Mouse (Mus musculus) forebrain, embryonic 16.5 days (tissue): ENCODE measurements around the gene Irf9. TPM values are rescaled to one million over a fixed set of nuclear protein-coding genes. Genes with fewer than 3 reads are reported as not detected.
A peak's percentile ranks its signal among the peaks of the same experiment; 100 is the strongest.

Source experiments
- ATAC-seq: fragments of 200-750 bp; cut with Nextera tagmentation; 2 replicates; pipeline ENCODE4 v1.8.0; 2017; ENCODE audit warnings: mild to moderate bottlenecking, moderate library complexity
- H3K27ac ChIP-seq: fragments of 300-500 bp; sonication (generic); 2 replicates; pipeline ENCODE4 v1.5.1; 2014; ENCODE audit warnings: low read length, control low read depth
- H3K27me3 ChIP-seq: fragments of 300-500 bp; sonication (generic); replicated peaks from 2 replicates; pipeline ENCODE4 v1.6.1; 2014; ENCODE audit warnings: low read length; ENCODE audit not compliant: control insufficient read depth, insufficient read depth
- H3K36me3 ChIP-seq: fragments of 300-500 bp; sonication (generic); 2 replicates; pipeline ENCODE4 v1.6.1; 2014; ENCODE audit not compliant: control insufficient read depth, insufficient read depth
- H3K4me1 ChIP-seq: fragments of 300-500 bp; sonication (generic); replicated peaks from 2 replicates; pipeline ENCODE4 v1.6.1; 2014; ENCODE audit warnings: low read length; ENCODE audit not compliant: control insufficient read depth, insufficient read depth
- H3K4me2 ChIP-seq: fragments of 300-500 bp; sonication (generic); 2 replicates; pipeline ENCODE4 v1.6.1; 2014; ENCODE audit warnings: mild to moderate bottlenecking, low read length, control low read depth
- H3K4me3 ChIP-seq: fragments of 300-500 bp; sonication (generic); replicated peaks from 2 replicates; pipeline ENCODE4 v1.5.1; 2014; ENCODE audit warnings: mild to moderate bottlenecking, low read length, control low read depth
- H3K9ac ChIP-seq: fragments of 300-500 bp; sonication (generic); replicated peaks from 2 replicates; pipeline ENCODE4 v1.6.1; 2014; ENCODE audit warnings: low read depth, low read length, control low read depth
- H3K9me3 ChIP-seq: fragments of 300-500 bp; sonication (generic); 2 replicates; pipeline ENCODE4 v1.6.1; 2016; ENCODE audit warnings: low read length; ENCODE audit not compliant: control insufficient read depth
- WGBS: fragments of 180-500 bp; shearing (Covaris S2); extraction: QIAGEN DNeasy Blood & Tissue Kit; methylation state at CpG from one replicate; pipeline ENCODE4 v1.1.7; 2014; 5-methylcytosine and 5-hydroxymethylcytosine counted together
- polyA plus RNA-seq: library from polyadenylated mRNA; unstranded; fragments of >200 nt; fragmentation: Nextera tagmentation; extraction: Ambion mirVana; gene quantifications from 2 replicates; pipeline ENCODE4 v1.2.1, GENCODE M21; 2015

Irf9 gene
- polyA plus RNA-seq, result 7.8 and 11.8 TPM in 2 replicates

- no peak for ATAC-seq
- H3K9ac ChIP-seq, result peak within 1 kb of the TSS; percentile 27; the same call in 1 of the 2 replicates
- peaks cover 23% of the 10 kb centered on the region for H3K36me3 ChIP-seq
- 91% methylated on average over 7 of the region's 7 CpGs for WGBS
- H3K9me3 ChIP-seq, result no peaks in the 10 kb centered on the region
- H3K27me3 ChIP-seq, result no peaks in the 10 kb centered on the region
- H3K4me2 ChIP-seq, result peak within 1 kb of the TSS; percentile 46
- no peak within 1 kb of the TSS; the same call in 1 of the 2 replicates for H3K27ac ChIP-seq
- H3K4me1 ChIP-seq, result peaks cover 4% of the 10 kb centered on the region
- peak within 1 kb of the TSS; percentile 28 for H3K4me3 ChIP-seq
These were observed at the start of gene Irf9 for GRCm38 (mm10) chr14:55603271-55603632. Irf9 (plus strand) TSS chr14:55603571.

- Histone ChIP-seq H3K4me1 (0 out of 2 replicates have a peak, but pooled peaks cover 2% of the 10 kb centered on the region), H3K36me3 (no peaks in the 10 kb centered on the region), H3K27ac (no peak overlapping the region), H3K4me3 (no peak overlapping the region), H3K27me3 (no peaks in the 10 kb centered on the region), H3K4me2 (no peak overlapping the region), H3K9me3 (no peaks in the 10 kb centered on the region), H3K9ac (no peak overlapping the region)
- no peak for ATAC-seq
These were observed 48.7 kb upstream of the Irf9 start for GRCm38 (mm10) chr14:55554635-55555034.

GRCm38 (mm10) chr14:55555788-55556187 is 47.6 kb upstream of the Irf9 start:
- no peak overlapping the region for H3K27ac ChIP-seq
- WGBS, result 80% methylated on average over 3 of the region's 3 CpGs
- no peaks in the 10 kb centered on the region for H3K9me3 ChIP-seq
- no peak overlapping the region for H3K4me3 ChIP-seq
- H3K36me3 ChIP-seq, result no peaks in the 10 kb centered on the region
- no peak overlapping the region for H3K9ac ChIP-seq
- no peak overlapping the region for H3K4me2 ChIP-seq
- no peaks in the 10 kb centered on the region for H3K27me3 ChIP-seq
- H3K4me1 ChIP-seq, result 0 out of 2 replicates have a peak, but pooled peaks cover 2% of the 10 kb centered on the region
- no peak for ATAC-seq

GRCm38 (mm10) chr14:55557003-55557402 is 46.4 kb upstream of the Irf9 start:
- no peak for ATAC-seq
- H3K9ac ChIP-seq, result no peak overlapping the region
- no peak overlapping the region for H3K4me3 ChIP-seq
- no peak overlapping the region for H3K27ac ChIP-seq
- H3K4me1 ChIP-seq, result peaks cover 13% of the 10 kb centered on the region
- no peaks in the 10 kb centered on the region for H3K36me3 ChIP-seq
- no peaks in the 10 kb centered on the region for H3K9me3 ChIP-seq
- H3K27me3 ChIP-seq, result no peaks in the 10 kb centered on the region
- no peak overlapping the region for H3K4me2 ChIP-seq
- 28% methylated on average over 5 of the region's 5 CpGs for WGBS

- H3K9me3 ChIP-seq, result no peaks in the 10 kb centered on the region
- ATAC-seq, result no peak
- H3K4me3 ChIP-seq, result no peak overlapping the region
- peaks cover 15% of the 10 kb centered on the region for H3K4me1 ChIP-seq
- WGBS, result 90% methylated on average over 3 of the region's 3 CpGs
- H3K27ac ChIP-seq, result no peak overlapping the region
- no peaks in the 10 kb centered on the region for H3K27me3 ChIP-seq
- no peak overlapping the region for H3K9ac ChIP-seq
- no peaks in the 10 kb centered on the region for H3K36me3 ChIP-seq
- H3K4me2 ChIP-seq, result no peak overlapping the region
These were observed 45.8 kb upstream of the Irf9 start for GRCm38 (mm10) chr14:55557587-55557986.

GRCm38 (mm10) chr14:55558740-55559448 is 44.5 kb upstream of the Irf9 start:
- Histone ChIP-seq H3K9me3 (no peaks in the 10 kb centered on the region), H3K9ac (no peak overlapping the region), H3K27me3 (no peaks in the 10 kb centered on the region), H3K36me3 (peaks cover 1% of the 10 kb centered on the region; the same call in 1 of the 2 replicates), H3K4me1 (peaks cover 15% of the 10 kb centered on the region), H3K27ac (no peak overlapping the region), H3K4me3 (no peak overlapping the region), H3K4me2 (peak overlapping the region; percentile 76)
- WGBS, result 59% methylated on average over 6 of the region's 6 CpGs
- no peak for ATAC-seq

GRCm38 (mm10) chr14:55559799-55560201 is 43.6 kb upstream of the Irf9 start, which contains the start of gene Dcaf11:
Dcaf11 (plus strand) TSS chr14:55560006.
- H3K4me1 ChIP-seq, result peaks cover 15% of the 10 kb centered on the region
- H3K9ac ChIP-seq, result peak within 1 kb of the TSS; percentile 70
- peak within 1 kb of the TSS; percentile 99 for H3K27ac ChIP-seq
- peak within 1 kb of the TSS; percentile 77 for H3K4me3 ChIP-seq
- under 1% methylated on average over 27 of the region's 27 CpGs for WGBS
- H3K27me3 ChIP-seq, result no peaks in the 10 kb centered on the region
- H3K36me3 ChIP-seq, result peaks cover 9% of the 10 kb centered on the region
- H3K9me3 ChIP-seq, result no peaks in the 10 kb centered on the region
- ATAC-seq, result peak; percentile 77
- peak within 1 kb of the TSS; percentile 76 for H3K4me2 ChIP-seq

GRCm38 (mm10) chr14:55560202-55561073 is 42.9 kb upstream of the Irf9 start, which contains the start of gene A730061H03Rik:
A730061H03Rik (minus strand) TSS chr14:55560406.
- Histone ChIP-seq H3K36me3 (peaks cover 11% of the 10 kb centered on the region), H3K9ac (peak within 1 kb of the TSS; percentile 70), H3K27me3 (no peaks in the 10 kb centered on the region), H3K4me1 (peaks cover 15% of the 10 kb centered on the region), H3K27ac (peak within 1 kb of the TSS; percentile 99), H3K4me3 (peak within 1 kb of the TSS; percentile 77), H3K4me2 (peak within 1 kb of the TSS; percentile 76), H3K9me3 (no peaks in the 10 kb centered on the region)
- ATAC-seq, result peak; percentile 96
- under 1% methylated on average over 51 of the region's 51 CpGs for WGBS

- H3K9me3 ChIP-seq, result no peaks in the 10 kb centered on the region
- 89% methylated on average over 10 of the region's 10 CpGs for WGBS
- H3K27me3 ChIP-seq, result no peaks in the 10 kb centered on the region
- ATAC-seq, result no peak
- no peak overlapping the region for H3K27ac ChIP-seq
- H3K36me3 ChIP-seq, result peaks cover 22% of the 10 kb centered on the region
- no peak overlapping the region for H3K4me3 ChIP-seq
- no peak overlapping the region for H3K4me2 ChIP-seq
- H3K4me1 ChIP-seq, result peaks cover 15% of the 10 kb centered on the region
- no peak overlapping the region for H3K9ac ChIP-seq
These were observed 41.5 kb upstream of the Irf9 start for GRCm38 (mm10) chr14:55561860-55562259.
